Mouse (Mus musculus): ENCODE data around the gene Lamb3.

GRCm38 (mm10) chr1:193359199-193359598, 151.7 kb downstream of the Lamb3 start:
- TF ChIP-seq CTCF (IDR thresholded peaks at IDR 0.05; ENCODE audit: extremely low read depth, insufficient read depth, insufficient read length, insufficient replicate concordance), result no peak
- TF ChIP-seq POLR2A (IDR thresholded peaks at IDR 0.05; ENCODE audit: low read depth, low read length), result no peak

Measured in spleen, adult 2 months (tissue).